Mouse (Mus musculus): ENCODE measurements at regions not wholly inside any gene's neighbourhood (a gene's known extent, or its start where the extent isn't known, plus 50 kb on each side); places are given as distances from the start of the nearest gene placed in this dataset.
"Not testable (repeated sequence)": the region's sequence is repeated elsewhere in the genome, so short reads cannot be mapped to it uniquely, and the experiment has no call there.

DNA sequence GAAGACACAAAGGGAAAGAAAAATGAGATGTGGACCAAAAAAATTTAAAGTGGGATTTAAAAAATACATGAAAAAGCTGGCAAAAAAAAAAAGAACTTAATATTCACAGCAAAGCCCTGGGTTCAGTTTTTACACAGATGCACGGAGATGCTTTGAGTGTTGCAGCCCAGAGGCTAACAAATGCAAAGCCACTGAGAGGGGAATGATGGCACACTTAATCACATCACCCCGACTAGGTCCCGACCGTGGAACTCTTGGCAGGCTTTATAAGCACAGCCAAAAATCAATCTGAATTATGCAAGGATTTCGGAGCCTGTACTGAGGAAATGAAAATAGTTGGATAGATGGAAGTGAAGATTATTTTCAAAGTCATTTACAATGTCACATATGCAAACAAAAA, 329.6 kb downstream of the Tdrd3 start:
- ATAC-seq (ENCODE audit: insufficient number of reproducible peaks, insufficient read depth, low FRiP score, low TSS enrichment): no peak
- no peak overlapping the region for H3K27ac ChIP-seq
- H3K27me3 ChIP-seq: no peaks in the 10 kb centered on the region
- 66% methylated on average over 5 of the region's 5 CpGs for WGBS
- no peak overlapping the region for H3K9ac ChIP-seq
- H3K4me1 ChIP-seq: no peaks in the 10 kb centered on the region
- no peaks in the 10 kb centered on the region for H3K9me3 ChIP-seq
- no peaks in the 10 kb centered on the region for H3K36me3 ChIP-seq
- no peak overlapping the region for H3K4me3 ChIP-seq
- no peak overlapping the region for H3K4me2 ChIP-seq (replicated peaks)

GRCm38 (mm10) chr14:87749068-87749467, 332.6 kb downstream of the Tdrd3 start:
- WGBS: 74% methylated on average over 3 of the region's 3 CpGs
- no peak for ATAC-seq (ENCODE audit: insufficient number of reproducible peaks, insufficient read depth, low FRiP score, low TSS enrichment)
- Histone ChIP-seq H3K9me3 (no peaks in the 10 kb centered on the region), H3K4me3 (no peak overlapping the region), H3K4me2 (replicated peaks) (no peak overlapping the region), H3K36me3 (no peaks in the 10 kb centered on the region), H3K4me1 (no peaks in the 10 kb centered on the region), H3K27me3 (no peaks in the 10 kb centered on the region), H3K9ac (no peak overlapping the region), H3K27ac (no peak overlapping the region)

- no peak overlapping the region for H3K27ac ChIP-seq
- H3K27me3 ChIP-seq: no peaks in the 10 kb centered on the region
- no peak for ATAC-seq (ENCODE audit: insufficient number of reproducible peaks, insufficient read depth, low FRiP score, low TSS enrichment)
- no peaks in the 10 kb centered on the region for H3K36me3 ChIP-seq
- H3K9ac ChIP-seq: no peak overlapping the region
- no peaks in the 10 kb centered on the region for H3K9me3 ChIP-seq
- no peak overlapping the region for H3K4me3 ChIP-seq
- no peak overlapping the region for H3K4me2 ChIP-seq (replicated peaks)
- no peaks in the 10 kb centered on the region for H3K4me1 ChIP-seq
Measured at GRCm38 (mm10) chr14:87749762-87750161, 333.3 kb downstream of the Tdrd3 start.

- no peaks in the 10 kb centered on the region for H3K27me3 ChIP-seq
- 84% methylated on average over 3 of the region's 3 CpGs for WGBS
- H3K4me3 ChIP-seq: no peak overlapping the region
- no peak overlapping the region for H3K9ac ChIP-seq
- no peak overlapping the region for H3K4me2 ChIP-seq (replicated peaks)
- no peak for ATAC-seq (ENCODE audit: insufficient number of reproducible peaks, insufficient read depth, low FRiP score, low TSS enrichment)
- H3K4me1 ChIP-seq: no peaks in the 10 kb centered on the region
- H3K27ac ChIP-seq: no peak overlapping the region
- no peaks in the 10 kb centered on the region for H3K36me3 ChIP-seq
- H3K9me3 ChIP-seq: no peaks in the 10 kb centered on the region
Measured at GRCm38 (mm10) chr14:87750665-87751170, 334.3 kb downstream of the Tdrd3 start.

DNA sequence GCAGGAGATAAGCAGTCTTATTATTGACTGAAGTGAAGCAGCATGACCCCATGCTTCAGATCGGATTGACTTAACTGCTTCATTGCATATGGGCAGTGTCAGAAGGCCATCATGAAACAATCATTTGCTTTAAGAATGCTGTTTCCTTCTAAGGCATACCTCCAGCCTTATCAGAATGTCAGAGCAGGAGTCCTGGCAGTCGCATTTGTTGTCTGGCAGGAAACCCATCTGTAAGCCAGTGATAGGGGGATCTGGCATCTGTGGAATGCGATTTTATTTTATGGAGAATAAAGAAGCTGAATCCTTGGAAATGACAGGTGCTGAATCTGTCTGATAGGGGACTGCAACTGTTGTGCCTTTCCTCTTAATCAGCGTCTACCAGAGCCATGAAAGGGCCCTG, 338.3 kb downstream of the Tdrd3 start:
- H3K4me1 ChIP-seq: no peaks in the 10 kb centered on the region
- H3K36me3 ChIP-seq: no peaks in the 10 kb centered on the region
- H3K4me3 ChIP-seq: no peak overlapping the region
- WGBS: 61% methylated on average over 4 of the region's 4 CpGs
- no peak overlapping the region for H3K27ac ChIP-seq
- H3K27me3 ChIP-seq: no peaks in the 10 kb centered on the region
- H3K9ac ChIP-seq: no peak overlapping the region
- H3K9me3 ChIP-seq: no peaks in the 10 kb centered on the region
- ATAC-seq (ENCODE audit: insufficient number of reproducible peaks, insufficient read depth, low FRiP score, low TSS enrichment): no peak
- no peak overlapping the region for H3K4me2 ChIP-seq (replicated peaks)

- no peak overlapping the region for H3K4me3 ChIP-seq
- no peak overlapping the region for H3K4me2 ChIP-seq (replicated peaks)
- no peak overlapping the region for H3K9ac ChIP-seq
- no peaks in the 10 kb centered on the region for H3K4me1 ChIP-seq
- H3K9me3 ChIP-seq: no peaks in the 10 kb centered on the region
- ATAC-seq (ENCODE audit: insufficient number of reproducible peaks, insufficient read depth, low FRiP score, low TSS enrichment): no peak
- no peaks in the 10 kb centered on the region for H3K27me3 ChIP-seq
- H3K27ac ChIP-seq: no peak overlapping the region
- no peaks in the 10 kb centered on the region for H3K36me3 ChIP-seq
Measured at GRCm38 (mm10) chr14:87775332-87775890, 359.0 kb downstream of the Tdrd3 start.

DNA sequence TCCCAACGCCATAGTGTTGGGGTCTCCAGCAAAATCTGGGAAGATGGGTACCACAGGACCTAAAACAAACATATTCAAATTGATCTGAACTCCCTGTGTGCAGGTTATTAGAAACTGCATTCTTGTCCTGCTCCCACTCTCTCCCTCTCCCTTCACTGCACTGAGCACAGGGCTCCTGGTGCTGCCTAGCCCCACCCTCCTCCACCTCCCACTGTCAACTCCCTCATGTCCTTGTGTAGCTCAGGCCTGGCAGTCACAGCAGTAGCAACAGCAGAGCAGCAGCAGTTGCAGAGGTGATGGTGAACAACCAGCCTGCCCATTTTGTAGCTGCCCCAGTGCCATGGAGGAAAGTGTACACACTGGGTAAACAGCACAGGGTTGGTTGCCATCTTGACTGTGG, 383.4 kb downstream of the Tdrd3 start:
- Histone ChIP-seq H3K4me3 (no peak overlapping the region), H3K27ac (no peak overlapping the region), H3K36me3 (no peaks in the 10 kb centered on the region), H3K9me3 (no peaks in the 10 kb centered on the region), H3K4me1 (no peaks in the 10 kb centered on the region), H3K27me3 (no peaks in the 10 kb centered on the region), H3K9ac (no peak overlapping the region), H3K4me2 (replicated peaks) (no peak overlapping the region)
- no peak for ATAC-seq (ENCODE audit: insufficient number of reproducible peaks, insufficient read depth, low FRiP score, low TSS enrichment)
- 90% methylated on average over 1 of the region's 1 CpGs for WGBS

DNA sequence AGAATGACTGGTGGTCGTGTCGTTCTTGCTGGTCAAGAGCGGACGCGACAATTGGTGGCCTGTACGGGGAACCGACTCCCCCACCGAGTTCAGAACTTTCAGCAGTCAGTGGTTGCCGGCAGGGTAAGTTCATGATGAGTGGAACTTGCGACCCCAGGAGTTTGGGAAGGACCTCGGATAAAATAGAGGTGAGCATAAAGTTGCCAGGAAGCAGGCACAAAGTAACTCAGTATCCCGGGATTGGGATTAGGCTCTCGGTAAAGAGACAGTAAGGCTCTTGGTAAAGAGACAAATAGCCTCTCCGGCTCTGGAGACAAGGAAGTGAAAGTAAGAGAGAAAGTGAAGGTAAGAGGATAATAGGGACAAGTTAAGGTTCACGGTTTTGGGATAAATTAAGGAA, 393.2 kb downstream of the Tdrd3 start:
- not testable (repeated sequence) for H3K27me3 ChIP-seq; H3K4me2 ChIP-seq (replicated peaks); H3K9ac ChIP-seq; H3K27ac ChIP-seq; H3K4me3 ChIP-seq; ATAC-seq (ENCODE audit: insufficient number of reproducible peaks, insufficient read depth, low FRiP score, low TSS enrichment); H3K4me1 ChIP-seq; H3K36me3 ChIP-seq; H3K9me3 ChIP-seq
- WGBS: 91% methylated on average over 15 of the region's 15 CpGs

DNA sequence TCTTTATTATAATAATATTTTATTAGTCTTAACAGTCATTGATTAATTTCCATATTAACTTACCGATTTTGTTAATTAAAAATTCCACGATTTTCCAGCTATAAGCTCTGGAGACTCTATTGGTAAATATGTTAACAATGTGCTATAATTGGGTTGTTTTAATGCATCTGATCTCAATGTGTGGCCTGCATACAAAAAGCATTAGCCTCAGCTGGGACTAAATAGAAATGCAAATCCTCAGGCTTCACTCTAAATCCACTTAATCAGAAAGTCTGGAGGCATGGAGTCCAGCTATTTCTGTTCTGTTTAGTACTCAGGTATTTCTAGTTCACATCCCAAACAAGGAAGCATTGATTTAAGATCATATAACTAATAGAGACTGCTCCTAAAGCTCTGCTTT, 427.7 kb downstream of the Tdrd3 start:
- H3K9ac ChIP-seq: no peak overlapping the region
- no peak for ATAC-seq (ENCODE audit: insufficient number of reproducible peaks, insufficient read depth, low FRiP score, low TSS enrichment)
- WGBS: 81% methylated on average over 2 of the region's 2 CpGs
- no peak overlapping the region for H3K27ac ChIP-seq
- no peaks in the 10 kb centered on the region for H3K4me1 ChIP-seq
- no peaks in the 10 kb centered on the region for H3K27me3 ChIP-seq
- H3K4me3 ChIP-seq: no peak overlapping the region
- H3K36me3 ChIP-seq: no peaks in the 10 kb centered on the region
- H3K9me3 ChIP-seq: no peaks in the 10 kb centered on the region
- H3K4me2 ChIP-seq (replicated peaks): no peak overlapping the region

DNA sequence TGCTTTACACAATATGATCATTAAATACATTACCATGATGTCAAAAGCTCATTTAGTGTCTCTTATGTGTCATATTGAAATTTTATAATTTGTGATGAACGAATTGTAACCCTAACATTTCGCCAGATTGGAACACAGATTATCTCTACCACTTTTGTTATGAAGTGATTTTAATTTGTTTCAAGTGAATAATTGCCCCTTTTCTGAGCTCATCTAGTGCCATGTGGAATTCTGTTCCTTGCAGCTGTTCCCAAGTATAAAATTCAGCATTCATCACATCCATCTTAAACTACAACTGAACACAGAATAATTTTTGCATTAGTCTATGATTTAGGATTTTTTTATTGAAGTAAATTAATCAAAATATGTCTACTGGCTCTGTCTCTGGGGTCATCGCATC, 445.0 kb downstream of the Tdrd3 start:
- Histone ChIP-seq H3K4me3 (no peak overlapping the region), H3K4me2 (replicated peaks) (no peak overlapping the region), H3K9me3 (no peaks in the 10 kb centered on the region), H3K4me1 (no peaks in the 10 kb centered on the region), H3K36me3 (no peaks in the 10 kb centered on the region), H3K9ac (no peak overlapping the region), H3K27ac (no peak overlapping the region), H3K27me3 (no peaks in the 10 kb centered on the region)
- 83% methylated on average over 3 of the region's 3 CpGs for WGBS
- no peak for ATAC-seq (ENCODE audit: insufficient number of reproducible peaks, insufficient read depth, low FRiP score, low TSS enrichment)

GRCm38 (mm10) chr14:87864388-87865215, 448.2 kb downstream of the Tdrd3 start:
- no peaks in the 10 kb centered on the region for H3K36me3 ChIP-seq
- H3K27ac ChIP-seq: no peak overlapping the region
- no peak overlapping the region for H3K4me2 ChIP-seq (replicated peaks)
- H3K9me3 ChIP-seq: no peaks in the 10 kb centered on the region
- no peak overlapping the region for H3K9ac ChIP-seq
- no peak overlapping the region for H3K4me3 ChIP-seq
- WGBS: 82% methylated on average over 8 of the region's 9 CpGs
- no peaks in the 10 kb centered on the region for H3K27me3 ChIP-seq
- ATAC-seq (ENCODE audit: insufficient number of reproducible peaks, insufficient read depth, low FRiP score, low TSS enrichment): peak; percentile 64; the same call in 1 of the 2 replicates
- no peaks in the 10 kb centered on the region for H3K4me1 ChIP-seq
